Mouse (Mus musculus) neural tube, embryonic 13.5 days (tissue): Measurements from ENCODE around the gene Gm10382. TPM values are rescaled to one million over a fixed set of nuclear protein-coding genes. Genes with fewer than 3 reads are reported as not detected.
"Not testable (repeated sequence)": the region's sequence is repeated elsewhere in the genome, so short reads cannot be mapped to it uniquely, and the experiment has no call there.

Experiments used
- ATAC-seq: fragments of 200-750 bp; cut with Nextera tagmentation; 2 replicates; pipeline ENCODE4 v1.8.0; 2017; ENCODE audit warnings: low read depth, mild to moderate bottlenecking, moderate TSS enrichment, moderate library complexity
- H3K27ac ChIP-seq: fragments of 300-500 bp; sonication (generic); replicated peaks from 2 replicates; pipeline ENCODE4 v1.5.1; 2015; ENCODE audit warnings: moderate library complexity, mild to moderate bottlenecking, inconsistent platforms
- H3K27me3 ChIP-seq: fragments of 300-500 bp; sonication (generic); 2 replicates; pipeline ENCODE4 v1.6.1; 2015; ENCODE audit warnings: mild to moderate bottlenecking, inconsistent platforms
- H3K36me3 ChIP-seq: fragments of 300-500 bp; sonication (generic); 2 replicates; pipeline ENCODE4 v1.6.1; 2015; ENCODE audit warnings: mild to moderate bottlenecking, inconsistent platforms
- H3K4me1 ChIP-seq: fragments of 300-500 bp; sonication (generic); replicated peaks from 2 replicates; pipeline ENCODE4 v1.6.1; 2015; ENCODE audit warnings: inconsistent platforms
- H3K4me2 ChIP-seq: fragments of 300-500 bp; sonication (generic); 2 replicates; pipeline ENCODE4 v1.6.1; 2015; ENCODE audit warnings: inconsistent platforms, mild to moderate bottlenecking, moderate library complexity
- H3K4me3 ChIP-seq: fragments of 300-500 bp; sonication (generic); 2 replicates; pipeline ENCODE4 v1.5.1; 2015; ENCODE audit warnings: mild to moderate bottlenecking, inconsistent platforms
- H3K9ac ChIP-seq: fragments of 300-500 bp; sonication (generic); 2 replicates; pipeline ENCODE4 v1.6.1; 2015; ENCODE audit warnings: moderate library complexity, mild to moderate bottlenecking, inconsistent platforms
- H3K9me3 ChIP-seq: fragments of 300-500 bp; sonication (generic); 2 replicates; pipeline ENCODE4 v1.6.1; 2016; ENCODE audit warnings: inconsistent platforms
- WGBS: fragments of 180-500 bp; shearing (Covaris S2); methylation state at CpG from one replicate; pipeline ENCODE4 v1.1.7; 2015; 5-methylcytosine and 5-hydroxymethylcytosine counted together
- polyA plus RNA-seq: library from polyadenylated mRNA; unstranded; fragments of >200 nt; fragmentation: Nextera tagmentation; extraction: Ambion mirVana; gene quantifications from 2 replicates; pipeline ENCODE4 v1.2.1, GENCODE M21; 2015

The Gm10382 gene
- polyA plus RNA-seq, 1 experiment from 2014 or later = 0.52 TPM

DNA sequence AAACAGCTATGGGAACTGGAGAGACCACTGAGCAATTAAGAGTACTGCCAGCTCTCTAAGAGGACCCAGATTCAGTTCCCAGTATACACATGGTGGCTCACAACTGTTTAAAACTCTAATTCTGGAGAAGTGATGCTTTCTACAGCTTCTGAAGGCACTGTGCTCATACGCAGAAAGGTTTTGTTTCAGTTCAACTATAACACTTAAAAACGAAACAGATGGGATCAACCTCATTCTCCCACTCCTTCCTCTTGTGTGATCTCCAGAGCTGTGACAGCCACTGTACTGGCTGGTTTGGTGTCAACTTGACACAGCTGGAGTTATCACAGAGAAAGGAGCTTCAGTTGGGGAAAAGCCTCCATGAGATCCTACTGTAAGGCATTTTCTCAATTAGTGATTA lies 13.3 kb upstream of the Gm10382 start:
- Histone ChIP-seq H3K27ac (no peak overlapping the region), H3K4me1 (no peaks in the 10 kb centered on the region), H3K4me2 (no peak overlapping the region), H3K36me3 (no peaks in the 10 kb centered on the region), H3K4me3 (no peak overlapping the region), H3K9me3 (no peaks in the 10 kb centered on the region), H3K27me3 (no peaks in the 10 kb centered on the region), H3K9ac (no peak overlapping the region)
- 95% methylated on average over 2 of the region's 2 CpGs for WGBS
- ATAC-seq = no peak

- 0 out of 2 replicates have a peak, but pooled peaks cover under 1% of the 10 kb centered on the region for H3K4me1 ChIP-seq
- ATAC-seq = no peak
- no peaks in the 10 kb centered on the region for H3K27me3 ChIP-seq
- H3K4me2 ChIP-seq = no peak overlapping the region
- H3K9me3 ChIP-seq = no peaks in the 10 kb centered on the region
- no peak overlapping the region for H3K4me3 ChIP-seq
- no peak overlapping the region for H3K27ac ChIP-seq
- WGBS = 80% methylated on average over 7 of the region's 7 CpGs
- H3K36me3 ChIP-seq = no peaks in the 10 kb centered on the region
- H3K9ac ChIP-seq = no peak overlapping the region
Observed at GRCm38 (mm10) chr5:125377214-125377613, 11.9 kb upstream of the Gm10382 start.

DNA sequence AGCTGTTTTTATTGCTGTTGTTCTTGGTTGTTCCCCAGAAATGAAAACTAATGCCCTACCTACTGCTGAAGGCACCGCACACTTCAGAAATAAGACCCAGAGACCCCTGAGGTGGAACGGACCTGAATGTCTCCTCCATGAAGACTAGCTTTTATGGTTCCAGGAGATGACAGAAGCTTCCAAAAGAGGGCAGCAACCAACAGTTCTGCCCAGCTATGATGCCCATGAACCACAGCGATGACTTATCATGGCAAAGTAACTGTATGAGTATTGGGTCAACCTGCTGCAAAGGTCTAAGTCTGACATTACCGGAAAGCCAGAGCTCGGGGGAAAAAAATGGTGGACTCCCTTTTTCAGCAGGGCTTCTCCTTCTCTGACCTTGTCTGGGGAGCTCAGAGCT lies 10.2 kb upstream of the Gm10382 start:
- H3K27me3 ChIP-seq = no peaks in the 10 kb centered on the region
- peaks cover 5% of the 10 kb centered on the region; the same call in 1 of the 2 replicates for H3K4me1 ChIP-seq
- no peak overlapping the region for H3K4me2 ChIP-seq
- no peak overlapping the region for H3K9ac ChIP-seq
- H3K9me3 ChIP-seq = no peaks in the 10 kb centered on the region
- H3K36me3 ChIP-seq = 0 out of 2 replicates have a peak, but pooled peaks cover 5% of the 10 kb centered on the region
- no peak overlapping the region for H3K4me3 ChIP-seq
- WGBS = 86% methylated on average over 5 of the region's 5 CpGs
- no peak for ATAC-seq
- no peak overlapping the region for H3K27ac ChIP-seq

DNA sequence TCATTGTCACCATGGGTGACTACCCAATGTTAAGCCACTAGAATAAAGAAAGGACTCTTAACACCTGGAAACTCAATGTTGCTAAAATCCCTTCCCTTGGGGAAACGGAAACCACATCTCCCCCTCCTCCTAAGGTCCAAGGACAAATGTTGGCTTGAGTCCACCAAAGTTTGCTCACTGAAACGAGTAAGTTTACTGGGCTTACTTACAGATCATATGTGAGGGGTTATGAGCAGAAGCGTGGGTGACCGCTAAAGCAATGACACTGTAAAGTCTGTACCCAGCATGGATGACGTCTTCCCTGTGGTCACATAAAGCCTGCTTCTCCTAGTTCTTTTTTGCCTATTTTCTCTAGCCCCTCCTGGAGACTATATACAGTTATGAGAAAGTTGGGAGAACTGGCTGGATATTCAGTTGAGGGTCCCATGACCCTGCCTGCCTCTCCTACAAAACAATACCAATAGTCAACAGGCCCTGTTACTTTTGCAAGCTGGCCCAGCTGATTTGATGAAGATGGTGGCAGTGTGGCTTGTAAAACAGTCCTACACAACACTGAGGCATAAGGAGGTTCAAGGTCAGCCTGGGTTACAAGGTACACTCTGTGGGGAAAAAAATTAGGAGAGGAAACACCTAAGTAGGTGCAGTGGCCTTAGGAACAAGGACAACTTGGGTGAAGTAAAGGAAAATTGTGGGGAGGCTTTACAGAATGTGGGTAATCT lies 7.0 kb upstream of the Gm10382 start:
- no peak overlapping the region for H3K27ac ChIP-seq
- no peak overlapping the region for H3K4me3 ChIP-seq
- peaks cover 26% of the 10 kb centered on the region for H3K4me1 ChIP-seq
- H3K9me3 ChIP-seq = no peaks in the 10 kb centered on the region
- H3K27me3 ChIP-seq = no peaks in the 10 kb centered on the region
- H3K36me3 ChIP-seq = peaks cover 27% of the 10 kb centered on the region
- WGBS = 87% methylated on average over 5 of the region's 5 CpGs
- no peak overlapping the region for H3K4me2 ChIP-seq
- H3K9ac ChIP-seq = no peak overlapping the region
- ATAC-seq = no peak; the same call in 1 of the 2 replicates

GRCm38 (mm10) chr5:125382673-125383558 lies 6.2 kb upstream of the Gm10382 start:
- 56% methylated on average over 6 of the region's 6 CpGs for WGBS
- H3K4me3 ChIP-seq = no peak overlapping the region
- no peaks in the 10 kb centered on the region for H3K27me3 ChIP-seq
- peaks cover 27% of the 10 kb centered on the region for H3K36me3 ChIP-seq
- peaks cover 26% of the 10 kb centered on the region for H3K4me1 ChIP-seq
- peak; percentile 61 for ATAC-seq
- H3K9ac ChIP-seq = no peak overlapping the region
- no peaks in the 10 kb centered on the region for H3K9me3 ChIP-seq
- no peak overlapping the region for H3K4me2 ChIP-seq
- no peak overlapping the region for H3K27ac ChIP-seq

- no peak overlapping the region for H3K9ac ChIP-seq
- H3K27ac ChIP-seq = no peak overlapping the region
- peaks cover 30% of the 10 kb centered on the region for H3K36me3 ChIP-seq
- ATAC-seq = 0 out of 2 replicates have a peak, but pooled peaks have one; percentile 17
- no peaks in the 10 kb centered on the region for H3K9me3 ChIP-seq
- peaks cover 35% of the 10 kb centered on the region for H3K4me1 ChIP-seq
- H3K4me2 ChIP-seq = no peak overlapping the region
- WGBS = 74% methylated on average over 3 of the region's 3 CpGs
- H3K4me3 ChIP-seq = no peak overlapping the region
- no peaks in the 10 kb centered on the region for H3K27me3 ChIP-seq
Observed at GRCm38 (mm10) chr5:125383637-125384420, 5.3 kb upstream of the Gm10382 start.

GRCm38 (mm10) chr5:125384512-125385214 lies 4.5 kb upstream of the Gm10382 start:
- H3K27ac ChIP-seq = no peak overlapping the region
- no peaks in the 10 kb centered on the region for H3K27me3 ChIP-seq
- no peaks in the 10 kb centered on the region for H3K9me3 ChIP-seq
- H3K4me3 ChIP-seq = no peak overlapping the region
- ATAC-seq = no peak
- H3K4me2 ChIP-seq = no peak overlapping the region
- no peak overlapping the region for H3K9ac ChIP-seq
- WGBS = 82% methylated on average over 2 of the region's 2 CpGs
- H3K36me3 ChIP-seq = peaks cover 30% of the 10 kb centered on the region
- H3K4me1 ChIP-seq = peaks cover 35% of the 10 kb centered on the region

- no peak overlapping the region for H3K9ac ChIP-seq
- H3K36me3 ChIP-seq = peaks cover 30% of the 10 kb centered on the region
- H3K27ac ChIP-seq = no peak overlapping the region
- H3K4me2 ChIP-seq = peak overlapping the region; percentile 29
- H3K4me3 ChIP-seq = peak overlapping the region; percentile 3; the same call in 1 of the 2 replicates
- 81% methylated on average over 8 of the region's 8 CpGs for WGBS
- no peaks in the 10 kb centered on the region for H3K9me3 ChIP-seq
- ATAC-seq = no peak
- H3K4me1 ChIP-seq = peaks cover 40% of the 10 kb centered on the region
- no peaks in the 10 kb centered on the region for H3K27me3 ChIP-seq
Observed at GRCm38 (mm10) chr5:125385215-125385940, 3.7 kb upstream of the Gm10382 start.

GRCm38 (mm10) chr5:125387295-125387694 lies 1.8 kb upstream of the Gm10382 start:
- ATAC-seq, H3K4me2 ChIP-seq: not testable (repeated sequence)
- peaks cover 48% of the 10 kb centered on the region for H3K4me1 ChIP-seq

GRCm38 (mm10) chr5:125388358-125389092 lies 597 bp upstream of the Gm10382 start:
- Histone ChIP-seq H3K4me1 (peaks cover 57% of the 10 kb centered on the region), H3K9ac (peak overlapping the region; percentile 100), H3K9me3 (no peaks in the 10 kb centered on the region), H3K27ac (peak overlapping the region; percentile 98; the same call in 1 of the 2 replicates), H3K36me3 (peaks cover 27% of the 10 kb centered on the region), H3K27me3 (no peaks in the 10 kb centered on the region), H3K4me2 (peak overlapping the region; percentile 96), H3K4me3 (peak overlapping the region; percentile 100)
- WGBS = 28% methylated on average over 13 of the region's 13 CpGs
- no peak for ATAC-seq

More at GRCm38 (mm10) chr5:125387295-125387694, 1.8 kb upstream of the Gm10382 start:
- H3K27me3 ChIP-seq, H3K9me3 ChIP-seq, H3K27ac ChIP-seq, H3K9ac ChIP-seq, H3K4me3 ChIP-seq: not testable (repeated sequence)
- WGBS = 96% methylated on average over 5 of the region's 6 CpGs
- H3K36me3 ChIP-seq = peaks cover 30% of the 10 kb centered on the region
